Mouse (Mus musculus): ENCODE measurements at regions not wholly inside any gene's neighbourhood (a gene's known extent, or its start where the extent isn't known, plus 50 kb on each side); places are given as distances from the start of the nearest gene placed in this dataset.

DNA sequence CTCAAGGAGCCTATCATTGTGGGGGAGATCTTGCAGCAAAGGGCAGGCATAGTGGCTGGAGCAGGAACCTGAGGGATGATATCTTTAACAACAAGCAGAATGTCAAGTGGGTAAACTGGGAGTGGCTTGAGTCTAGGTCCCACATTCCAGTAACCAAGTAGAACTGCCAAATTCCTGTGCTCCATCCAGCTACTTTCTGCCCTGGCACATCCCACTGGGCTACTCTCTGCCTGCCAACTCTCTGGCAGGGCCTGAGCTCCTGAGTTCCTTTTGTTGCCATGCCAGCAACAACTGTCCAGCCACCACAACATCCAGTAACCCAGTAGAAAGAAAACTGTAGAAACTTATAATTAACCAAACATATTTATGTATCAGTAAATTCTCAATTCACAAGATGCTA lies 1088.8 kb upstream of the Tenm4 start:
- Histone ChIP-seq H3K9ac (no peak overlapping the region), H3K4me1 (no peaks in the 10 kb centered on the region), H3K27ac (replicated peaks) (no peak overlapping the region), H3K36me3 (no peaks in the 10 kb centered on the region), H3K4me2 (replicated peaks) (no peak overlapping the region), H3K4me3 (replicated peaks) (no peak overlapping the region), H3K9me3 (replicated peaks) (no peaks in the 10 kb centered on the region), H3K27me3 (no peaks in the 10 kb centered on the region)
- no peak for ATAC-seq (ENCODE audit: insufficient number of reproducible peaks, low FRiP score, low TSS enrichment, low read depth)

DNA sequence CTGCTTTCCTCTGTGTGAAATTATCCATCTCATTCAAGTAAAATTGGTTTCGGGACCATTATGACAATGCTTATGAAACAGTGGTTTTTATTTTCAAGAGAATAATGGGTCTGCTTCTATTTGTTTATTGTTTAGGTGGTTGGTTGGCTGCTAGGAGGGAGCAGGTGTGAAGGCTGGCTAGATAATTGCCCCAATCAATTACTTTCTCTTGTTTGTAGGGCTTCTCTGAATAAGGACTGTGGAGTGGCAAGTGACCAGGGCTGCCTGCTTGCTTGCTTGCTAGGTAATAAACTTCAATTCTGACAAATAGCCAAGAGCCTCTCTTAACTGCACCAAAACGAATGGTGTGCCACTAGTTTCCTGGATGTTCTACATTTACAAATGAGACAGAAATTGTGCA lies 1086.7 kb upstream of the Tenm4 start:
- Histone ChIP-seq H3K4me2 (replicated peaks) (no peak overlapping the region), H3K9me3 (replicated peaks) (no peaks in the 10 kb centered on the region), H3K27ac (replicated peaks) (no peak overlapping the region), H3K27me3 (no peaks in the 10 kb centered on the region), H3K4me3 (replicated peaks) (no peak overlapping the region), H3K4me1 (no peaks in the 10 kb centered on the region), H3K9ac (no peak overlapping the region), H3K36me3 (no peaks in the 10 kb centered on the region)
- 0 out of 2 replicates have a peak, but pooled peaks have one; percentile 57 for ATAC-seq (ENCODE audit: insufficient number of reproducible peaks, low FRiP score, low TSS enrichment, low read depth)
- 67% methylated on average over 2 of the region's 2 CpGs for WGBS

GRCm38 (mm10) chr7:95091360-95091759 lies 1079.7 kb upstream of the Tenm4 start:
- no peaks in the 10 kb centered on the region for H3K27me3 ChIP-seq
- no peaks in the 10 kb centered on the region for H3K36me3 ChIP-seq
- no peak overlapping the region for H3K27ac ChIP-seq (replicated peaks)
- H3K4me1 ChIP-seq: no peaks in the 10 kb centered on the region
- H3K9me3 ChIP-seq (replicated peaks): no peaks in the 10 kb centered on the region
- no peak for ATAC-seq (ENCODE audit: insufficient number of reproducible peaks, low FRiP score, low TSS enrichment, low read depth)
- no peak overlapping the region for H3K9ac ChIP-seq
- H3K4me3 ChIP-seq (replicated peaks): no peak overlapping the region
- H3K4me2 ChIP-seq (replicated peaks): no peak overlapping the region

DNA sequence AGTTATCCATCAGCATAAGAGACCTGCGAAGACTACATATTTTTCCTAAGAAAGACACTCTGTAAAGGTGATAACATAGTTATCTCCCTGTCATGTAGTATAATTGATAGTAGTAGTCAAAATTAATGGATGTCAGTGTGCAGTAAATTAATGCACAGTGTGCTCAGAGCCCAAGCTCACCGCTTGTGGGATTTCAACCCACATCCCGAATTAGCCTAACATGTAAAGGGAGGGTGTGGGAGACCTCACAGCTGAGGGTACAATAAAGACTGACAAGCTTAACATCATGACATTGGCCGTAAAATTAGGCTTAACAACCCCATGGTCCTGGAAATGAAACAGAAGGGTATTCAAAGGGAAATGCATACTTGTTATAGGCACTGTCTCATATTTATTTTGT lies 1042.0 kb upstream of the Tenm4 start:
- H3K27me3 ChIP-seq: no peaks in the 10 kb centered on the region
- no peak overlapping the region for H3K27ac ChIP-seq (replicated peaks)
- H3K36me3 ChIP-seq: no peaks in the 10 kb centered on the region
- H3K9me3 ChIP-seq (replicated peaks): no peaks in the 10 kb centered on the region
- ATAC-seq (ENCODE audit: insufficient number of reproducible peaks, low FRiP score, low TSS enrichment, low read depth): no peak
- no peak overlapping the region for H3K4me2 ChIP-seq (replicated peaks)
- no peak overlapping the region for H3K4me3 ChIP-seq (replicated peaks)
- no peaks in the 10 kb centered on the region for H3K4me1 ChIP-seq
- 77% methylated on average over 4 of the region's 4 CpGs for WGBS
- no peak overlapping the region for H3K9ac ChIP-seq

GRCm38 (mm10) chr7:95133038-95133437 lies 1038.0 kb upstream of the Tenm4 start:
- Histone ChIP-seq H3K36me3 (no peaks in the 10 kb centered on the region), H3K9me3 (replicated peaks) (no peaks in the 10 kb centered on the region), H3K4me3 (replicated peaks) (no peak overlapping the region), H3K9ac (no peak overlapping the region), H3K27ac (replicated peaks) (no peak overlapping the region), H3K4me2 (replicated peaks) (no peak overlapping the region), H3K27me3 (no peaks in the 10 kb centered on the region), H3K4me1 (no peaks in the 10 kb centered on the region)
- ATAC-seq (ENCODE audit: insufficient number of reproducible peaks, low FRiP score, low TSS enrichment, low read depth): no peak
- 76% methylated on average over 1 of the region's 1 CpGs for WGBS

- Histone ChIP-seq H3K36me3 (no peaks in the 10 kb centered on the region), H3K27ac (replicated peaks) (no peak overlapping the region), H3K27me3 (no peaks in the 10 kb centered on the region), H3K9me3 (replicated peaks) (no peaks in the 10 kb centered on the region), H3K9ac (no peak overlapping the region), H3K4me3 (replicated peaks) (no peak overlapping the region), H3K4me2 (replicated peaks) (no peak overlapping the region), H3K4me1 (no peaks in the 10 kb centered on the region)
- no peak for ATAC-seq (ENCODE audit: insufficient number of reproducible peaks, low FRiP score, low TSS enrichment, low read depth)
- 25% methylated on average over 5 of the region's 5 CpGs for WGBS
Observed at GRCm38 (mm10) chr7:95134062-95134625, 1036.9 kb upstream of the Tenm4 start.

DNA sequence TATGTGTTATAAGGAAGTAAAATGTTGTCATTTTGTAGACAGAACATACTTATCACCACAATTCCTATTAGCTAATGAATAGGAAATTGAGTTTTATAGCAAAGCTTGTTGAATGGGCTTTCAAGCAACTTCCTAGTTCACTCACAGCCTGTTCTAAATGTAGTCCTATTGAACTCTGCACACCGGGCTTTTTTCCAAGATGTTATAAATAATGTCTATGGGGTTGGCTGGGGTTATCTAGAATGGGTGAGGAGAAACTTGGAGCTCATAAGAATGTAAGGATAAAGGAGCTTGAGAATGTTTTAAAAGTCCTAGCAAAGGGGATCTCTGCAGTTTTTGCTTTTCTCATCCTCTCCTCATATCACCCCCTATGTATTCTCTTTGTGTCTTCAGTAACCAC lies 1029.3 kb upstream of the Tenm4 start:
- no peak for ATAC-seq (ENCODE audit: insufficient number of reproducible peaks, low FRiP score, low TSS enrichment, low read depth)
- Histone ChIP-seq H3K27ac (replicated peaks) (no peak overlapping the region), H3K9ac (no peak overlapping the region), H3K27me3 (no peaks in the 10 kb centered on the region), H3K4me1 (no peaks in the 10 kb centered on the region), H3K4me2 (replicated peaks) (no peak overlapping the region), H3K4me3 (replicated peaks) (no peak overlapping the region), H3K36me3 (no peaks in the 10 kb centered on the region), H3K9me3 (replicated peaks) (no peaks in the 10 kb centered on the region)
- WGBS: 67% methylated on average over 1 of the region's 1 CpGs

DNA sequence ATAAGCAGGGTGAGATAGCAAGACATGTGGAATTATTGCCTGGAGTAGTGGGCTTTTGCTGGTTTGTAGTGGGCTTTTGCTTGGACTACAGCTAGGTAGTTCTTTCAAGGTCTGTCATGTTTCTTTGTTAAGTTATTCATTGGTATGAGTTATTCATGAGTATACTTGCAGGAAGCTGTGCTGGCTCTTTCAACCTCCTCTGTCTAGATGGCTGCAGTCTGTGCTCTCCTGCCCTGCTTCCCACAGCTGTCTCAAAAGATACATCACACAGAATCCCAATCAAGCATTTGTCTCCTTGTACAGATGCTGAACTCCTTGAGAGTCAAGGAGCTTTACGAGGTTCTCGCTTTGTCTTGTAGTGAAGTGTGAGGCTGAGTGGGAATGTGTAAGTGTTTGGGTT lies 1028.0 kb upstream of the Tenm4 start:
- 83% methylated on average over 2 of the region's 2 CpGs for WGBS
- Histone ChIP-seq H3K4me2 (replicated peaks) (no peak overlapping the region), H3K9me3 (replicated peaks) (no peaks in the 10 kb centered on the region), H3K4me1 (no peaks in the 10 kb centered on the region), H3K4me3 (replicated peaks) (no peak overlapping the region), H3K36me3 (no peaks in the 10 kb centered on the region), H3K27me3 (no peaks in the 10 kb centered on the region), H3K27ac (replicated peaks) (no peak overlapping the region), H3K9ac (no peak overlapping the region)
- no peak for ATAC-seq (ENCODE audit: insufficient number of reproducible peaks, low FRiP score, low TSS enrichment, low read depth)

Measured in embryonic facial prominence, embryonic 15.5 days (tissue).